Mouse (Mus musculus) CH12.LX (cell line): ENCODE results near the gene Atrip. TPM values are rescaled to one million over a fixed set of nuclear protein-coding genes. Genes with fewer than 3 reads are reported as not detected.

Experiments
- DNase-seq: peaks from one replicate; pipeline ENCODE4 v3.0.0-alpha.2; 2013; ENCODE audit errors: extremely low read depth
- H3K27ac ChIP-seq: 2 replicates; pipeline ENCODE4 v1.5.1; 2012; ENCODE audit warnings: low read depth, mild to moderate bottlenecking, control low read depth, moderate library complexity; ENCODE audit not compliant: insufficient read depth
- H3K27me3 ChIP-seq: replicated peaks from 2 replicates; pipeline ENCODE3; 2012; ENCODE audit warnings: inconsistent platforms
- H3K36me3 ChIP-seq, 2 experiments: replicated peaks in 1 of 2; 2 replicates each; pipeline versions ENCODE3 to v1.6.1; 2012; ENCODE audit warnings: inconsistent platforms in 1 of 2, low read length in 1 of 2, mild to moderate bottlenecking in 1 of 2, mixed read lengths in 1 of 2, moderate library complexity in 1 of 2; ENCODE audit not compliant: control insufficient read depth in 1 of 2, insufficient read depth in 1 of 2
- H3K4me1 ChIP-seq, 2 experiments: 2 replicates each; pipeline ENCODE4 v1.6.1; 2012; ENCODE audit warnings: inconsistent platforms in 1 of 2, moderate library complexity in 1 of 2; ENCODE audit not compliant: insufficient read depth in 2 of 2, control insufficient read depth in 1 of 2
- H3K4me2 ChIP-seq: 2 replicates; pipeline ENCODE4 v1.6.1; 2012; ENCODE audit warnings: low read depth, mild to moderate bottlenecking, control low read depth; ENCODE audit not compliant: poor library complexity, insufficient read depth, severe bottlenecking
- H3K4me3 ChIP-seq, 3 experiments: fragments of 150-350 bp in 1 of 3; sonication (generic) in 1 of 3; replicated peaks in 1 of 3; 2 replicates each; pipeline versions ENCODE3 to v1.5.1; 2011 to 2012; ENCODE audit warnings: low read depth in 2 of 3, low read length in 2 of 3, mild to moderate bottlenecking in 2 of 3, moderate library complexity in 2 of 3, control low read depth in 1 of 3, improper control_type of control experiment in 1 of 3, inconsistent platforms in 1 of 3, mixed read lengths in 1 of 3; ENCODE audit not compliant: poor library complexity in 1 of 3
- H3K79me2 ChIP-seq: replicated peaks from 2 replicates; pipeline ENCODE4 v1.6.1; 2012; ENCODE audit warnings: mild to moderate bottlenecking, moderate library complexity; ENCODE audit not compliant: control insufficient read depth, poor library complexity, insufficient read depth, severe bottlenecking; ENCODE audit errors: extremely low read depth
- H3K9ac ChIP-seq: 2 replicates; pipeline ENCODE4 v1.6.1; 2012; ENCODE audit warnings: low read depth, mild to moderate bottlenecking, control low read depth, moderate library complexity; ENCODE audit not compliant: insufficient read depth
- H3K9me3 ChIP-seq: replicated peaks from 2 replicates; pipeline ENCODE3; 2012; ENCODE audit warnings: low read length, inconsistent platforms, mixed read lengths
- CTCF ChIP-seq, 2 experiments: IDR thresholded peaks in 1 of 2; conservative IDR thresholded peaks in 1 of 2; 2 replicates each; pipeline ENCODE4 v1.5.1; 2011 to 2012; ENCODE audit warnings: low read depth in 2 of 2, low read length in 2 of 2, improper control_type of control experiment in 1 of 2, inconsistent platforms in 1 of 2, mild to moderate bottlenecking in 1 of 2, moderate library complexity in 1 of 2
- EP300 ChIP-seq: IDR thresholded peaks from 2 replicates; pipeline ENCODE4 v1.6.1; 2011; ENCODE audit warnings: low read length, improper control_type of control experiment
- HCFC1 ChIP-seq: IDR thresholded peaks from 2 replicates; pipeline ENCODE4 v1.6.1; 2012; ENCODE audit warnings: low read depth, mild to moderate bottlenecking, inconsistent platforms, low read length, improper control_type of control experiment
- IRF4 ChIP-seq: IDR thresholded peaks from 2 replicates; pipeline ENCODE4 v1.6.1; 2014; ENCODE audit warnings: low read depth, mild to moderate bottlenecking, inconsistent platforms, low read length, improper control_type of control experiment
- JUN ChIP-seq: IDR thresholded peaks from 2 replicates; pipeline ENCODE4 v1.6.1; 2011; ENCODE audit warnings: low read depth, mild to moderate bottlenecking, low read length, improper control_type of control experiment, moderate library complexity; ENCODE audit not compliant: insufficient read depth
- KAT2A ChIP-seq: IDR thresholded peaks from 2 replicates; pipeline ENCODE4 v1.6.1; 2012; ENCODE audit warnings: low read length, improper control_type of control experiment, inconsistent platforms; ENCODE audit not compliant: insufficient replicate concordance
- MAX ChIP-seq: IDR thresholded peaks from 2 replicates; pipeline ENCODE4 v1.6.1; 2011; ENCODE audit warnings: low read length, improper control_type of control experiment
- MAZ ChIP-seq: IDR thresholded peaks from 2 replicates; pipeline ENCODE4 v1.6.1; 2012; ENCODE audit warnings: low read depth, mild to moderate bottlenecking, inconsistent platforms, low read length, improper control_type of control experiment, moderate library complexity
- MYC ChIP-seq: IDR thresholded peaks from 2 replicates; pipeline ENCODE4 v1.6.1; 2011; ENCODE audit warnings: low read depth, mild to moderate bottlenecking, improper control_type of control experiment, low read length
- NELFE ChIP-seq: IDR thresholded peaks from 2 replicates; pipeline ENCODE4 v1.6.1; 2011; ENCODE audit warnings: low read depth, low read length, improper control_type of control experiment
- NRF1 ChIP-seq: IDR thresholded peaks from 2 replicates; pipeline ENCODE4 v1.6.1; 2014; ENCODE audit warnings: low read depth, mild to moderate bottlenecking, inconsistent platforms, low read length, improper control_type of control experiment, moderate library complexity
- PAX5 ChIP-seq: IDR thresholded peaks from 2 replicates; pipeline ENCODE4 v1.6.1; 2012; ENCODE audit warnings: low read length, inconsistent platforms, mixed read lengths
- POLR2A ChIP-seq: IDR thresholded peaks from 2 replicates; pipeline ENCODE4 v1.6.1; 2011; ENCODE audit warnings: low read depth, mild to moderate bottlenecking, improper control_type of control experiment, low read length
- RAD21 ChIP-seq: IDR thresholded peaks from 2 replicates; pipeline ENCODE4 v1.6.1; 2011; ENCODE audit warnings: low read depth, mild to moderate bottlenecking, low read length, improper control_type of control experiment, moderate library complexity
- RCOR1 ChIP-seq: conservative IDR thresholded peaks from 2 replicates; pipeline ENCODE4 v1.6.1; 2012; ENCODE audit warnings: low read depth, mild to moderate bottlenecking, inconsistent platforms, low read length, improper control_type of control experiment
- SIN3A ChIP-seq: IDR thresholded peaks from 2 replicates; pipeline ENCODE4 v1.6.1; 2012; ENCODE audit warnings: low read length, improper control_type of control experiment, inconsistent platforms
- USF2 ChIP-seq: conservative IDR thresholded peaks from 2 replicates; pipeline ENCODE4 v1.6.1; 2011; ENCODE audit warnings: low read depth, low read length, improper control_type of control experiment
- ZC3H11A ChIP-seq: IDR thresholded peaks from 2 replicates; pipeline ENCODE4 v1.6.1; 2012; ENCODE audit warnings: low read depth, mild to moderate bottlenecking, inconsistent platforms, low read length, improper control_type of control experiment
- ZKSCAN1 ChIP-seq: IDR thresholded peaks from 2 replicates; pipeline ENCODE4 v1.6.1; 2012; ENCODE audit warnings: low read depth, inconsistent platforms, low read length, improper control_type of control experiment, borderline replicate concordance
- ZMIZ1 ChIP-seq: IDR thresholded peaks from 2 replicates; pipeline ENCODE4 v1.6.1; 2012; ENCODE audit warnings: low read depth, mild to moderate bottlenecking, inconsistent platforms, low read length, improper control_type of control experiment
- ZNF384 ChIP-seq: IDR thresholded peaks from 2 replicates; pipeline ENCODE4 v1.6.1; 2012; ENCODE audit warnings: low read depth, low read length, improper control_type of control experiment, inconsistent platforms
- dilution Hi-C: fragments of 300-500 bp; cut with MboI; formaldehyde crosslinking; loops from 2 replicates; pipeline ENCODE4 v1.14.3; 2020; ENCODE audit warnings: low sequenced_read_pairs; ENCODE audit not compliant: extremely low pct_unique_long_range_greater_than_20kb, extremely low pct_ligation_motif_present
- in situ Hi-C: fragments of 300-500 bp; cut with MboI; formaldehyde crosslinking; loops from 3 replicates; pipeline ENCODE4 v1.14.3; 2019; ENCODE audit warnings: low sequenced_read_pairs, low pct_ligation_motif_present, low pct_unique_long_range_greater_than_20kb, mixed read lengths
- polyA plus RNA-seq: library from polyadenylated mRNA; unstranded; fragments of >175 nt; gene quantifications from 2 replicates; pipeline ENCODE4 v1.2.1, GENCODE M21; 2012; ENCODE audit warnings: low read depth; ENCODE audit not compliant: insufficient read length
- total RNA-seq, 2 experiments: library from RNA; depleted of rRNA; stranded (reverse); fragments of 300-350 nt in 1 of 2; fragments of >200 nt in 1 of 2; gene quantifications; 2 replicates each; pipeline ENCODE4 v1.2.3; 2012 to 2014

Atrip gene
- total and polyA plus RNA-seq, 3 experiments, result 17.6 to 24.1 (median 18.0) TPM

- no peak for DNase-seq
- Histone ChIP-seq H3K4me3 (no peak overlapping the region), H3K79me2 (no peaks in the 10 kb centered on the region), H3K36me3 (peaks cover 28 to 55% of the 10 kb centered on the region in 2 experiments), H3K9ac (no peak overlapping the region), H3K4me1 (peaks cover 4 to 9% of the 10 kb centered on the region in 2 experiments; a peak in 2 of 4 replicates)
- TF ChIP-seq RCOR1 (no peak), ZMIZ1 (no peak), MAX (no peak), POLR2A (no peak), ZNF384 (no peak), JUN (no peak), KAT2A (no peak), IRF4 (no peak), SIN3A (no peak), PAX5 (no peak), HCFC1 (no peak)
- TF ChIP-seq, all 38 proteins: peak for 0
- no peak overlapping the region for H3K4me2 ChIP-seq
- dilution Hi-C loops (no loop called here), in situ Hi-C loops (no loop called here)
- H3K27me3 ChIP-seq, result peaks cover 26% of the 10 kb centered on the region
- H3K9me3 ChIP-seq, result no peaks in the 10 kb centered on the region
- no peak overlapping the region for H3K27ac ChIP-seq
These were observed 17.9 kb upstream of the Atrip start for GRCm38 (mm10) chr9:109091802-109092201.

- peaks cover 28 to 60% of the 10 kb centered on the region in 2 experiments for H3K36me3 ChIP-seq
- TF ChIP-seq ZKSCAN1 (no peak), RAD21 (no peak), NELFE (no peak), NRF1 (no peak), ZNF384 (no peak), MAZ (no peak), CTCF (conservative IDR thresholded peaks at IDR 0.05 in 1 of 2, IDR thresholded peaks at IDR 0.05 in 1 of 2; ENCODE audit: low read depth in 2 of 2, low read length in 2 of 2) (no peak), USF2 (no peak), EP300 (no peak), POLR2A (no peak), PAX5 (no peak), ZC3H11A (no peak), MYC (no peak), SIN3A (no peak), JUN (no peak)
- H3K9me3 ChIP-seq, result no peaks in the 10 kb centered on the region
- DNase-seq, result no peak
- peaks cover 4 to 5% of the 10 kb centered on the region in 2 experiments; a peak in 2 of 4 replicates for H3K4me1 ChIP-seq
- H3K4me2 ChIP-seq, result no peak overlapping the region
- peaks cover 13% of the 10 kb centered on the region for H3K27me3 ChIP-seq
- dilution Hi-C loops, result no loop called here
- in situ Hi-C loops, result no loop called here
- H3K79me2 ChIP-seq, result no peaks in the 10 kb centered on the region
- H3K27ac ChIP-seq, result no peak overlapping the region
- no peak overlapping the region for H3K9ac ChIP-seq
- no peak overlapping the region for H3K4me3 ChIP-seq
These were observed 16.5 kb upstream of the Atrip start for GRCm38 (mm10) chr9:109090446-109090845.
